Mouse (Mus musculus) intestine, embryonic 15.5 days (tissue): ENCODE measurements around the gene Mbd3l2. TPM values are rescaled to one million over a fixed set of nuclear protein-coding genes. Genes with fewer than 3 reads are reported as not detected.

Experiments
- polyA plus RNA-seq: library from polyadenylated mRNA; unstranded; fragments of >200 nt; fragmentation: Nextera tagmentation; extraction: Ambion mirVana; gene quantifications from 2 replicates; pipeline ENCODE4 v1.2.1, GENCODE M21; 2015

Mbd3l2 gene
- polyA plus RNA-seq, 1 experiment from 2014 or later = not detected

Other genes starting within 250 kb of the Mbd3l2 start
- 98.2 and 98.3 TPM in 2 replicates for gene Chordc1, start 138.5 kb upstream of the Mbd3l2 start, polyA plus RNA-seq
- 4.8 and 5.0 TPM in 2 replicates for gene Naalad2, start 27.7 kb upstream of the Mbd3l2 start, polyA plus RNA-seq
- not detected in 2 replicates for gene Ubtfl1, start 26.2 kb upstream of the Mbd3l2 start, polyA plus RNA-seq
- gene Zfp558, start 47.6 kb downstream of the Mbd3l2 start, polyA plus RNA-seq = 3.4 and 3.7 TPM in 2 replicates
- not detected in 2 replicates for gene Mbd3l1, start 47.7 kb downstream of the Mbd3l2 start, polyA plus RNA-seq
- gene Muc16, start 243.9 kb downstream of the Mbd3l2 start, polyA plus RNA-seq = 3.5 and 3.8 TPM in 2 replicates